Comparison of ENCODE assay signal across 23 mouse cellular contexts in the genomic region with DNA sequence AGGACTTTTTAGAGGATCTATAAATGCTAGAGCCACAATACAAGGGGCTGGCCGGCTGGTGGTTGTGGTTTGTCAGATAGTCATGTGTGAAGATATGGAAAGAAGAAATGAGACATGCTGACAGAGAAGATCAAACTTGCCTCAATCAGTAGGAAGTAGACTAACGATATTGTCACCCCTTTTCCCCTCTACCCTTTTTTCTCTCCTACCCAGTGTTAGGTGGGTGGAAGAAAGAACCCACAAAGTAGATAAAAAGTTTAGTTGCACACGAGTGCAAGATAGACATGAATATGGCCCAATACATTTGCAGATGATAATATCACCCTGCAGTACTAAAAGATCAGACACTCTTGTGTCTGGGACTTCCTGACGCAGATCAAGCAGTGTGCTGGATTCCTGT. TPM values are rescaled to one million over a fixed set of nuclear protein-coding genes. Genes with fewer than 3 reads are reported as not detected.
"Had no signal": no experiment of that assay in that cellular context is flagged by ENCODE, and none has a peak within 500 bp of the region (broad histone marks: within the 10 kb centered on the region; RNA-seq: fewer than 3 reads in every experiment).

No protein-coding gene starts in this region.

- H3K27me3 ChIP-seq: liver, embryonic 15.5 days; lung, embryonic 15.5 days; midbrain, embryonic 12.5 days; neural tube, embryonic 13.5 days; neural tube, embryonic 15.5 days had no signal

- H3K4me2 ChIP-seq: liver, embryonic 15.5 days; lung, embryonic 15.5 days; midbrain, embryonic 12.5 days; neural tube, embryonic 13.5 days; neural tube, embryonic 15.5 days had no signal

- DNase-seq: liver, postnatal 0 days; lung, adult 2 months; lung, postnatal 14 days; lung, postnatal 36 days; midbrain, embryonic 14.5 days; retina, postnatal 1 day; right cerebral cortex, adult 18-20 months; right cerebral cortex, postnatal 25 days; right cerebral cortex, postnatal 4 days; spleen, adult 18-20 months; thymus, adult 18-20 months; thymus, postnatal 14 days; thymus, postnatal 36 days had no signal

- H3K4me1 ChIP-seq: liver, embryonic 15.5 days; lung, embryonic 15.5 days; midbrain, embryonic 10.5 days; midbrain, embryonic 12.5 days; neural tube, embryonic 13.5 days; neural tube, embryonic 15.5 days had no signal

- H3K4me3 ChIP-seq: liver, embryonic 15.5 days; lung, embryonic 15.5 days; midbrain, embryonic 10.5 days; midbrain, embryonic 12.5 days; neural tube, embryonic 13.5 days; neural tube, embryonic 15.5 days had no signal

- H3K9ac ChIP-seq: liver, embryonic 15.5 days; liver, postnatal 0 days; lung, embryonic 15.5 days; midbrain, embryonic 12.5 days; neural tube, embryonic 13.5 days; neural tube, embryonic 15.5 days had no signal

- H3K27ac ChIP-seq: liver, embryonic 15.5 days; lung, embryonic 15.5 days; macrophage; midbrain, embryonic 10.5 days; midbrain, embryonic 12.5 days; neural tube, embryonic 13.5 days; neural tube, embryonic 15.5 days had no signal

- H3K9me3 ChIP-seq: liver, embryonic 15.5 days; lung, embryonic 15.5 days; midbrain, embryonic 10.5 days; midbrain, embryonic 12.5 days; neural tube, embryonic 13.5 days; neural tube, embryonic 15.5 days had no signal

- ATAC-seq: liver, postnatal 0 days; lung, postnatal 0 days had no signal

RNA-seq across cellular contexts. Expression of a gene that starts 48.3 kb away (rescaled TPM):
- total RNA-seq: midbrain, postnatal 0 days; monocyte, adult 5-6 weeks had no signal
- polyA plus RNA-seq: macrophage had no signal
